Mouse (Mus musculus): ENCODE measurements around the gene S1pr2. TPM values are rescaled to one million over a fixed set of nuclear protein-coding genes. Genes with fewer than 3 reads are reported as not detected.
A peak's percentile ranks its signal among the peaks of the same experiment; 100 is the strongest.

The S1pr2 gene
- polyA plus RNA-seq, 1 experiment = 48.2 TPM

- TF ChIP-seq CTCF (IDR thresholded peaks at IDR 0.05; ENCODE audit: low read depth, low read length) (no peak), POLR2A (IDR thresholded peaks at IDR 0.05; ENCODE audit: borderline replicate concordance, low read depth, low read length) (no peak)
- Histone ChIP-seq H3K4me3 (ENCODE audit: insufficient read depth, low read length) (no peak overlapping the region), H3K27ac (ENCODE audit: insufficient read depth, low read depth, low read length) (no peak overlapping the region), H3K4me1 (ENCODE audit: control insufficient read depth, insufficient read depth, low read length) (peaks cover 25% of the 10 kb centered on the region)
Observed at GRCm38 (mm10) chr9:20983169-20983568, 6.6 kb upstream of the S1pr2 start.

- no peak overlapping the region for H3K4me3 ChIP-seq (ENCODE audit: insufficient read depth, low read length)
- H3K27ac ChIP-seq (ENCODE audit: insufficient read depth, low read depth, low read length) = no peak overlapping the region
- TF ChIP-seq POLR2A (IDR thresholded peaks at IDR 0.05; ENCODE audit: borderline replicate concordance, low read depth, low read length) (no peak), CTCF (IDR thresholded peaks at IDR 0.05; ENCODE audit: low read depth, low read length) (no peak)
- H3K4me1 ChIP-seq (ENCODE audit: control insufficient read depth, insufficient read depth, low read length) = peaks cover 35% of the 10 kb centered on the region
Observed at GRCm38 (mm10) chr9:20982171-20982570, 5.6 kb upstream of the S1pr2 start.

GRCm38 (mm10) chr9:20979769-20980168 lies 3.2 kb upstream of the S1pr2 start:
- peak overlapping the region; percentile 16 for H3K4me3 ChIP-seq (ENCODE audit: insufficient read depth, low read length)
- H3K27ac ChIP-seq (ENCODE audit: insufficient read depth, low read depth, low read length) = peak overlapping the region; percentile 89
- no peak for TF ChIP-seq POLR2A (IDR thresholded peaks at IDR 0.05; ENCODE audit: borderline replicate concordance, low read depth, low read length)
- TF ChIP-seq CTCF (IDR thresholded peaks at IDR 0.05; ENCODE audit: low read depth, low read length) = no peak
- peaks cover 42% of the 10 kb centered on the region for H3K4me1 ChIP-seq (ENCODE audit: control insufficient read depth, insufficient read depth, low read length)

- TF ChIP-seq POLR2A (IDR thresholded peaks at IDR 0.05; ENCODE audit: borderline replicate concordance, low read depth, low read length) (no peak), CTCF (IDR thresholded peaks at IDR 0.05; ENCODE audit: low read depth, low read length) (no peak)
- H3K27ac ChIP-seq (ENCODE audit: insufficient read depth, low read depth, low read length) = peak overlapping the region; percentile 89
Observed at GRCm38 (mm10) chr9:20979181-20979580, 2.6 kb upstream of the S1pr2 start.

GRCm38 (mm10) chr9:20978409-20979095 lies 2.0 kb upstream of the S1pr2 start:
- TF ChIP-seq POLR2A (IDR thresholded peaks at IDR 0.05; ENCODE audit: borderline replicate concordance, low read depth, low read length) (no peak), CTCF (IDR thresholded peaks at IDR 0.05; ENCODE audit: low read depth, low read length) (no peak)
- H3K27ac ChIP-seq (ENCODE audit: insufficient read depth, low read depth, low read length) = peak overlapping the region; percentile 89
- H3K4me1 ChIP-seq (ENCODE audit: control insufficient read depth, insufficient read depth, low read length) = peaks cover 48% of the 10 kb centered on the region
- H3K4me3 ChIP-seq (ENCODE audit: insufficient read depth, low read length) = no peak overlapping the region

More at GRCm38 (mm10) chr9:20979181-20979580, 2.6 kb upstream of the S1pr2 start:
- H3K4me1 ChIP-seq (ENCODE audit: control insufficient read depth, insufficient read depth, low read length) = peaks cover 46% of the 10 kb centered on the region
- H3K4me3 ChIP-seq (ENCODE audit: insufficient read depth, low read length) = no peak overlapping the region

GRCm38 (mm10) chr9:20976961-20977689 lies 544 bp upstream of the S1pr2 start:
- H3K4me3 ChIP-seq (ENCODE audit: insufficient read depth, low read length) = peak overlapping the region; percentile 84

GRCm38 (mm10) chr9:20975431-20976215 lies 958 bp downstream of the S1pr2 start:
- Histone ChIP-seq H3K4me3 (ENCODE audit: insufficient read depth, low read length) (peak overlapping the region; percentile 84), H3K4me1 (ENCODE audit: control insufficient read depth, insufficient read depth, low read length) (peaks cover 54% of the 10 kb centered on the region), H3K27ac (ENCODE audit: insufficient read depth, low read depth, low read length) (peak overlapping the region; percentile 88)
- TF ChIP-seq CTCF (IDR thresholded peaks at IDR 0.05; ENCODE audit: low read depth, low read length) (no peak), POLR2A (IDR thresholded peaks at IDR 0.05; ENCODE audit: borderline replicate concordance, low read depth, low read length) (no peak)

More at GRCm38 (mm10) chr9:20976961-20977689, 544 bp upstream of the S1pr2 start:
- TF ChIP-seq POLR2A (IDR thresholded peaks at IDR 0.05; ENCODE audit: borderline replicate concordance, low read depth, low read length) (no peak), CTCF (IDR thresholded peaks at IDR 0.05; ENCODE audit: low read depth, low read length) (no peak)
- H3K4me1 ChIP-seq (ENCODE audit: control insufficient read depth, insufficient read depth, low read length) = peaks cover 55% of the 10 kb centered on the region
- peak overlapping the region; percentile 89 for H3K27ac ChIP-seq (ENCODE audit: insufficient read depth, low read depth, low read length)

- peak overlapping the region; percentile 66 for H3K27ac ChIP-seq (ENCODE audit: insufficient read depth, low read depth, low read length)
- TF ChIP-seq POLR2A (IDR thresholded peaks at IDR 0.05; ENCODE audit: borderline replicate concordance, low read depth, low read length) (no peak), CTCF (IDR thresholded peaks at IDR 0.05; ENCODE audit: low read depth, low read length) (no peak)
- peak overlapping the region; percentile 48 for H3K4me3 ChIP-seq (ENCODE audit: insufficient read depth, low read length)
- H3K4me1 ChIP-seq (ENCODE audit: control insufficient read depth, insufficient read depth, low read length) = peaks cover 44% of the 10 kb centered on the region
Observed at GRCm38 (mm10) chr9:20973682-20974075, 2.9 kb downstream of the S1pr2 start.

GRCm38 (mm10) chr9:20973001-20973681 lies 3.4 kb downstream of the S1pr2 start:
- Histone ChIP-seq H3K4me1 (ENCODE audit: control insufficient read depth, insufficient read depth, low read length) (peaks cover 40% of the 10 kb centered on the region), H3K4me3 (ENCODE audit: insufficient read depth, low read length) (peak overlapping the region; percentile 48), H3K27ac (ENCODE audit: insufficient read depth, low read depth, low read length) (peak overlapping the region; percentile 66)
- no peak for TF ChIP-seq POLR2A (IDR thresholded peaks at IDR 0.05; ENCODE audit: borderline replicate concordance, low read depth, low read length)
